ENCODE assay signal across 7 mouse cellular contexts in genomic region chr7:74013601-74014175, GRCm38 (mm10). TPM values are rescaled to one million over a fixed set of nuclear protein-coding genes. Genes with fewer than 3 reads are reported as not detected.
DNase-seq lines count a peak whose midpoint lies in the region; ATAC-seq and TF ChIP-seq lines count a peak whose summit lies in the region.

TSS of gene St8sia2 (minus strand) at chr7:74013690.

- H3K4me2 ChIP-seq in limb, embryonic 15.5 days = peak within 1 kb of the TSS; percentile 97
- H3K4me2 ChIP-seq in midbrain, embryonic 15.5 days = peak within 1 kb of the TSS; percentile 74

- WGBS in limb, embryonic 15.5 days = 0% methylated on average over 24 of the region's 42 CpGs
- under 1% methylated on average over 34 of the region's 42 CpGs for WGBS in midbrain, embryonic 15.5 days

- ATAC-seq in Patski = peak; percentile 66
- ATAC-seq in hematopoietic stem cell, adult 5-6 weeks (replicated peaks in 1 of 2; ENCODE audit: insufficient read depth in 1 of 2, low FRiP score in 2 of 2, low TSS enrichment in 1 of 2, low read depth in 1 of 2, poor library complexity in 2 of 2, severe bottlenecking in 2 of 2) = peak; percentile 79 to 85
- peak; percentile 86 for ATAC-seq in limb, embryonic 15.5 days (ENCODE audit: insufficient number of reproducible peaks, low FRiP score, low TSS enrichment, low read depth)
- ATAC-seq in midbrain, embryonic 15.5 days (replicated peaks) = peak; percentile 88

- H3K4me1 ChIP-seq in embryonic fibroblast, embryonic 13.5 days (ENCODE audit: control insufficient read depth, insufficient read depth, low read length) = no peaks in the 10 kb centered on the region
- peaks cover 21% of the 10 kb centered on the region for H3K4me1 ChIP-seq in limb, embryonic 15.5 days
- H3K4me1 ChIP-seq in midbrain, embryonic 15.5 days = peaks cover 40% of the 10 kb centered on the region

- H3K9me3 ChIP-seq in limb, embryonic 15.5 days = no peaks in the 10 kb centered on the region
- no peaks in the 10 kb centered on the region for H3K9me3 ChIP-seq in midbrain, embryonic 15.5 days

- peak; percentile 60 for TF ChIP-seq POLR2A in embryonic fibroblast, embryonic 13.5 days (IDR thresholded peaks at IDR 0.05; ENCODE audit: low read depth, low read length)

- CTCF ChIA-PET in Patski (lab: Charles Lee) = interaction anchor here (1.6 kb wide), 1 partner anchor 340 kb away, joined by 4 read pairs; no protein-coding TSS in a partner anchor

- POLR2A ChIA-PET in Patski (lab: Charles Lee) = interaction anchor here (1.7 kb wide), 1 partner anchor 25 kb away, joined by 4 read pairs; no protein-coding TSS in a partner anchor

- TF ChIP-seq CTCF in Patski (IDR thresholded peaks at IDR 0.05) = no peak
- no peak for TF ChIP-seq CTCF in embryonic fibroblast, embryonic 13.5 days (IDR thresholded peaks at IDR 0.05; ENCODE audit: borderline replicate concordance, insufficient read depth, low read length)

- H3K36me3 ChIP-seq in limb, embryonic 15.5 days = no peaks in the 10 kb centered on the region
- no peaks in the 10 kb centered on the region for H3K36me3 ChIP-seq in midbrain, embryonic 15.5 days (replicated peaks)

- no peak within 1 kb of the TSS for H3K27ac ChIP-seq in embryonic fibroblast, embryonic 13.5 days (ENCODE audit: insufficient read depth, low read length)
- peak within 1 kb of the TSS; percentile 77 for H3K27ac ChIP-seq in limb, embryonic 15.5 days
- H3K27ac ChIP-seq in midbrain, embryonic 15.5 days = peak within 1 kb of the TSS; percentile 99

- H3K9ac ChIP-seq in limb, embryonic 15.5 days = peak within 1 kb of the TSS; percentile 71
- H3K9ac ChIP-seq in midbrain, embryonic 15.5 days = peak within 1 kb of the TSS; percentile 100

- in situ Hi-C loops in Patski (cut with MboI; ENCODE audit: low pct_unique_long_range_greater_than_20kb) = loop anchor here (5.0 kb wide), 1 partner anchor 344 kb away; no protein-coding TSS in a partner anchor

- peak within 1 kb of the TSS; percentile 56 for H3K4me3 ChIP-seq in embryonic fibroblast, embryonic 13.5 days (ENCODE audit: insufficient read depth, low read length)
- H3K4me3 ChIP-seq in limb, embryonic 15.5 days = peak within 1 kb of the TSS; percentile 77
- H3K4me3 ChIP-seq in midbrain, embryonic 15.5 days = peak within 1 kb of the TSS; percentile 99

- peaks cover 4% of the 10 kb centered on the region for H3K27me3 ChIP-seq in Patski
- peaks cover 19% of the 10 kb centered on the region for H3K27me3 ChIP-seq in limb, embryonic 15.5 days
- H3K27me3 ChIP-seq in midbrain, embryonic 15.5 days (replicated peaks) = no peaks in the 10 kb centered on the region

- peak; percentile 1 for DNase-seq in B cell, adult 2 months
- DNase-seq in Patski (ENCODE audit: low read depth, low spot score) = no peak
- DNase-seq in urinary bladder, postnatal 14 days (ENCODE audit: low spot score) = peak; percentile 46

RNA-seq across cellular contexts. Expression of gene St8sia2, which starts in this region (rescaled TPM):
- polyA plus RNA-seq in Patski (2021) = 5.4 TPM
- polyA plus RNA-seq in embryonic fibroblast, embryonic 13.5 days (2011; ENCODE audit: insufficient read length, low read depth, missing spikeins) = 9.9 and 15.1 TPM in 2 replicates
- total RNA-seq in hematopoietic stem cell, adult 5-6 weeks (2017) = 0.25 and 1.9 TPM in 2 replicates
- polyA plus RNA-seq in limb, embryonic 15.5 days (2015; fragmentation: Nextera tagmentation; extraction: Ambion mirVana) = 11.5 and 13.0 TPM in 2 replicates
- 110 and 116 TPM in 2 replicates for polyA plus RNA-seq in midbrain, embryonic 15.5 days (2015; fragmentation: Nextera tagmentation; extraction: Ambion mirVana)
